Mouse (Mus musculus) layer of hippocampus, adult 8-10 months (tissue): ENCODE data around the gene Asb3. TPM values are rescaled to one million over a fixed set of nuclear protein-coding genes. Genes with fewer than 3 reads are reported as not detected.
"Not testable (repeated sequence)": the region's sequence is repeated elsewhere in the genome, so short reads cannot be mapped to it uniquely, and the experiment has no call there.

Experiments
- DNase-seq, 2 experiments: peaks; one replicate each; pipeline ENCODE4 v3.0.0; 2022; ENCODE audit warnings: low spot score in 2 of 2
- total RNA-seq, 4 experiments: library from RNA; stranded (reverse); gene quantifications; 2 replicates each; pipeline ENCODE4 v1.2.4; 2022

The Asb3 gene
- total RNA-seq, 4 experiments from 2014 or later, result 16.5 to 26.6 (median 20.6) TPM

DNA sequence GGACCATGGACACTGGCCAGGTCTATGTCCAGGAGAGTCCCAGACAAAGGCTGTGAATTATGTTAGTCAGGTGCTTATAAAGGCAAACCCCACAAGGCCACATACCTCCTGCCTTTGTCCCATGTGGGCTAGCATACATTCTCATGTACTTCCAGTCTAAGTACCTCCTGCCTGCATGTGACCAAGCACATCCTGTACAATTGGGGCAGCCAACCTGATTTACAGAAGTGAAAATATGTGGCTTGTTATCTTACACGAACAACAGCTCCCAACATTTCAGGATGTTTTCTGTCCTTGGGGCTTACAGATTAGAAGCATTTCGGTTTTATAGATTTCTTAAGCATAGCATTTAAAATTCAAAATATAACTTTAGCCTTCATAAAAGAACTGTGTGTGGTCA lies 114.8 kb downstream of the Asb3 start:
- DNase-seq, result no peak

DNA sequence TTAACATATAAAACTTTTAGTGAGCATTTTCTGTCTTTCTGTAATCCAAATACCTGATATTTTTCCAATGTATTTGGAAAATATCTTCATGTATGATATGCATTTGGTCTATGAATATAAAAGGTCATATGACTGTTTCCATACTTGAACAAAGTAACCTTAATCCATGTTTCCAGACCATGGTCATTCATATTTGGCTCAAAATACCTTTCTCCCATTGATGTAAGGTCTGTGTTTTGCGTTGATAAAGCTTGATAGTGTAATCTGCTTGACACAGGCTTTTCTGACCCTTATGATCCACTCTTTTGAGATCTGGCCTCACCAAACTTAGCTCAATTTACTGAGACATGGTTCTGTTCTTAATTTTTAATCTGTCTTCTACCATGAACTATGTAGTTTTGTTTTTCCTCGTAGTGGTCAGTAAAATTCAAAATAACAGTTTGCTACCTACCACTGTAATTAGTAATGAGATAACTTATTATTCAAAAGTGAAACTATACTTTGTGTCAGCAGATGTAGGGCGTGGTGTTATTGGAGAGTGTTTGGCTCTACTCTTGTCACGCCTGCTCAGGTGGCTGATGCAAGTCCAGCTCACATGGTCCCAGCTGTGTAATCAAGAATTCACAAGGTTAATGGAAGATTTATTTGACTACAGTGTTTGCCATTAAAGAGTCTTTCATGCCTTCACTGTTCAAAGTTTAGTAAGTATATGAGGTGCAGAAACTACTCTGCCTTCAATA lies 116.1 kb downstream of the Asb3 start:
- DNase-seq, result no peak

DNA sequence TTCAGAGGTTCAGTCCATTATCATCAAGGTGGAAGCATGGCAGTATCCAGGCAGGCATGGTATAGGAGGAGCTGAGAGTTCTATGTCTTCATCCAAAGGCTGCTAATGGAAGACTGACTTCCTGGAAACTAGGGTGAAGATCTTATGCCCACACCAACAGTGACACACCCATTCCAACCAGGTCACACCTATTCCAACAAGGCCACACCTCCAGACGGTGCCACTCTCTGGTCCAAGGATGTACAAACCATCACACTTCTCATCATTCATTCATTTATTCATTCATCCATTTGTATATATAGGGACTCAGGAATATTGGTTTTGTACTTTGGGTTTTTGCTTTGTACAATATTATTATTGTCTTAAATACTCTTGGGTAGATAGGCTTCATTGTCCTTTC lies 124.5 kb downstream of the Asb3 start:
- not testable (repeated sequence) for DNase-seq

DNA sequence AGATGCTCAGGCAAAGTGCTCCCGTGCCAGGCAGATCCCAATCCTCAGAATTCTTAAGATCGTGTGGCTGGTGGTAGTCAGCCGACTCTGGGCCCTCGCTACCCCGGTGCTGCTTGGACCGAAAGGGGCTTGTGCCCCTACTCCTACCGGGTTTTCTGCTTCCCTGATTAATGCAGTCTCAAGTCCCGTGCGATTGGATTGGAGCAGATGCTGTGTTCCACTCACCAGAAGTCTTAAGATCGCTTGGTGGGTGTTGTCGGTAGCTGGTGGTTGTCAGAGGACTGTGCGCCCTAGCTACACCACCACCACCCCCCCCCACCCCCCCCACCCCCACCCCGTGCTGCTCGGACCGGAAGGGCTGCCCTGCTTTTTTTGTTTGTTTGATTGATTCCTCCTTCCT lies 132.2 kb downstream of the Asb3 start:
- not testable (repeated sequence) for DNase-seq

DNA sequence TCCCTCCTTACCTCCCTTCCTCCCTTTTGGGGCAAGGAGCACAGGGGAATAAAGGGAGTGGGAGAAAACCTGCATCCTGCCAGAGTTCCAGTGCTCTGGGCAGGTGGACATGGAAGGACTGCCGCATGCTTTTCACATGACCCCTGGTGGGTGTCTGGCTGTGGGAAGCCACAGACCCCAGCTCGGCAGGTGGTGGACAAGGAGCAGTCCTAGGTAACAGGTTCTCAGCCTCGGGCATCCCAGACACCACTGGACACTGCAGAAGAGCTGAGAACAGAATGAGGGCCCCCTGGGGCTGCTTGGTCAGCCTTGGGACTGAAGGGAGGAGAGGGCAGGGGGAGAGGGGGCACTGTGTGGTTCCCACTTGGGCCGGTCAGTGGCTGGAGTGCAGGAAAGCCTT lies 149.7 kb downstream of the Asb3 start:
- DNase-seq, result no peak

DNA sequence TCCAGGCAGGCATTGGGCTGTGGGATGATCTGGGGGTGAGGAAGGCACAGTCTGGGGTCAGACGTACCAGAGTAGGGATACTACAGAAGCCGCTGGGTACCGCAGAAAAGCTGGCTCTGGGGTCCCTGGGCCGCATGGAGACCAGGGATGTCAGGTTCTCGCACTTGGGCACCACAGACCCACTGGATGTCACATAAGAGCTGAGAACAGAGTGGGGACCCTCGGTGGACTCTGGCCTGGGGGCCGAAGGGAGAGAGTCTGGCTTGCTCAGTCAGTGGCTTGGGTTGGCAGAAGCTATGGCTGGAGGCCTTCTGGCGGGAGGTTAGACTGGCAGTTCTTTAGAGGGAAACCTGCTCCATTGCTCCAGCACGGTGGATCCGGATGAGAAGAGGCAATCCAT lies 204.8 kb downstream of the Asb3 start:
- DNase-seq, result no peak

DNA sequence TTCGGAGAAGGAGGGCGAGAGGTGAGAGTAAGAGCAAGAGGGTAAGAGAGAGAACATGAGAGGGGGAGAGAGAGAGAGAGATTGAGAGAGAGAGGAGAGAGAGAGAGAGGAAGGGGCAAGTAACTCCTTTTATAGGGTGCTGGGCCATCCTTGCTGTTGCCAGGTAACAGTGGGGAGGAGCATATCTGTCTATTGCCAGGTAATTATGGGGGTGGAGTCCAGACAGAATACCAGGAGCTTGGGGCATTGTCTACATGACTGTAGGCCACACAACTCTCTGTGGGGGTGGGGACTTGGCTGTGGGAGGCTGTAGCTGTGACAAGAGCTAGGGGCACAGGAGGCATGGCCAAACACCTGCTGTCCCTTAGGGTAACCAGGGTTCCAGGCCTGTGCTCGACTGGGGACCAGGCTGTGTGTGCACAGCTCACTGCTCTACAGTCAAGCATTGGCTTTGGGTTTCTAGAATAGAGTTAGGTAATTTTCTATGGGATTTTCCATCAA lies 205.3 kb downstream of the Asb3 start:
- DNase-seq, result no peak

DNA sequence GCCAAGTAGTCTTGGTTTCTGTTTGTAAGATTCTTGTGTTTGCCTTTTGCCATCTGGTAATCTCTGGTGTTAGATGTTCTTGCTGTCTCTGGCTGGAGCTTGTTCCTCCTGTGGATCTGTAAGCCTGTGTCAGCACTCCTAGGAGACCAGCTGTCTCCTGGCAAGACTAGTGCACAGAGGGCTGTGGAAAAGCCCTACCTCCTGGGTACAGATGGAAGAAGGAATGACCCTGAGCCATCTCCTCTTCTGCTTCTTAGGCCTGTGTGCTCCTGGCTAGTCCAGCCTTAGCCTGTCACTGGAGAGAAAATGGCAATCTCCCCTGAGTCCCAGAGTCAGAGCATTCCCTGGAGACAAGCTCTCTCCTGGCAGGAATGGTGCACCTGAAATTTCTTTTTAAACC lies 214.3 kb downstream of the Asb3 start:
- DNase-seq, result peak in 1 of 2 experiments; percentile 13

DNA sequence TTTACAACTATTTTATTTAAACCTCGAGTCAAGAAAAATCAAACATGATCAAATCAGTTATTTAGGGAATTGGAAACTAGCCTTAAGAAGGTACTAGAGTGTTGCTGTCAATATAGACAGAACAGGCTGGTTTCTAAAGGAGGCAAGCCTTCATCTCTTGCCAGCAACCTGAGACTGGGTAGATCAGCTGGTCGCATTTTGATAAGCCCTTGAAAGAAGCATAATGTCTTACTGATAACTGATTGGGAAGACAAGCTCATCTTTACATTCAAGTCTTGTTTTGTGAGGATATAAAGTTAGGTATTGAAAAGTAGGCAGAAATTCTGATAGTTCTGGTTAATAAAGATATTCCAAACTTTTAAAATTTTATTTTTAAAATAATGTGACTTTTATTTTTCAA lies 217.0 kb downstream of the Asb3 start:
- no peak for DNase-seq

DNA sequence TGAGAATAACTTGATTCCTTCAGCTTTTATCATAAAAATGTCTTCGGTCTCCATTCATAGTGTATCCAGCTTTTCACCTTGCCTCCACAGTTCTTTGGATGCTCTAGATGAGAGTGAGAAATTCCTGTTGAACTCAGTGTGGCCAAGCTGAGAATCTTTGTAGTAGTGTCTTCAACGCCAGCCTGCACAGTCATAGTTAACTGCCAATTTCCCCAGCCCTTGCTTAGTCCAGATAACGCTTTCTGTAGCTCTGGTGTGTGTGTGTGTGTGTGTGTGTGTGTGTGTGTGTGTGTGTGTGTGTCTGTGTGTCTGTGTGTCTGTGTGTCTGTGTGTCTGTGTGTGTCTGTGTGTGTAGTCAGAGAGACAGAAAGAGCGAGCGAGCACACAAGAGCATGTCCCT lies 220.1 kb downstream of the Asb3 start:
- DNase-seq, result no peak

DNA sequence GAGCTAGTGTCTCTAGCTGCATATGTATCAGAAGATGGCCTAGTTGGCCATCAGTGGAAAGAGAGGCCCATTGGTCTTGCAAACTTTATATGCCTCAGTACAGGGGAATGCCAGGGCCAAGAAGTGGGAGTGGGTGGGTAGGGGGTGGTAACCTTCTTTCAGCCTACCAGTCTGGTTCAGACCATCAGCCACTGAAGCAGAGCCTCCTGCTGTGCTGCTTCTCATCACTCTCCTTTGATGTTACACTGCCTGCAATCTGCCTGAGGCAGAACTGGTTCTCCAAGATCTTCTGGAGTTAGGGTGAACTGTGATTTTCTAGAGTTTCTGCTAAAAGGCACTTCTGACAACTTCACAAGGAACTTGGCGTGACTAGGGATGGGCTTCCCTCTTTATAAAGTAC lies 241.7 kb downstream of the Asb3 start:
- DNase-seq, result not testable (repeated sequence)

DNA sequence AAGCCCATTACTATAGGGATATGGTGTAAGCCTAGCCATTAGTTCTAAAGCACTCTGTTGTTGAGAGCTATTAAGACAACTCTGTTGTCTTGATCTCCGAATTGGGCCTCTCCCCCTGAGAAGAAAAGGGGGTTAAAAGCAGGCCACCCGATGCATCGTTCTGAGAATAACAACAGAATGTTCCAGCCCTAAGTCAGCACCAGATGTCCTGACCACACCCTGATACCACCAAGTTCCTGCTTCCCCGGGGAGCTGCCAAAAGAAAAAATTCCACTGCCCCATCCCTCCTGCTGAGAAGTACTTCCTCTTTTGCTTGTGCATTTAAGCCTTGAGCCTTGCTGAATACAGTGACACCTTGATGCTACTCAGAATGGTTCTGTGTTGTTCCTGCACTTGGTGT lies 248.5 kb downstream of the Asb3 start:
- not testable (repeated sequence) for DNase-seq

DNA sequence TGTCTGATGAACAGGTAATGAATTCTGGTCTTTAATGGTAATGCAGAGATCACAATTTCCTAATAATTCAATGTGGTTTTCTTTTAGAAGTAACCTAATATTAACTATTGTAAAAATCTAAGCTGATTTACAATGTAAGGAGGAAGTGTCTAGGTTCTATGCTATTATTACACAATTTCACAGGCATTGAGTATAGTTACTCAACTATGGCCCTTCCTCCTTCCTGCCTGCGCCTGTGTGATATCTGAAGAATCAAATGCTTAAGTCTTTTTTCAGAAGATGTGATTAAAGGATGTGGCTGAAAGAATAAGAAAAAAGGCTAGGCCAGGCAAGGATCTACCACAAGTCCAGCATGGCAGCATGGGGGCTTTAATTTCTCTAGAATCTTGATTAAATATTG lies 249.6 kb downstream of the Asb3 start:
- DNase-seq, result not testable (repeated sequence)

DNA sequence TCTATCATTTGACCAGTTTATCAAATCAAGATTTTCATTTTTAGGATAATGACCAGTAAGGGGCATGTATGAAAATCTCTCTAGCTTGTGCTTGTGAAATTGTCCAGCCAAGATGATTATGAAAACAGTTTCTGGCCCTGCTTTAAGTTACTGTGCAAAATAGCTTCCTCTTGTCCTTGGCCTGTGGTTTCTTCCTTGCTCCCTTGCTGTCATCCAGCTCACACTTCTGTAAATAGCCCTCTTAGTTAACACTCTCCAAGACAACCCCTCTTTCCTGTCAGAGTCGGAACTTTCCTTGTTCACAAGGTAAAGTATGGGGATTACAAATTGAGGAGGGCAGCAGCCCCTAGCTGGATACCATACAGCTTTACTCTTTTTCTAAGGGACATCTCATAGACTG lies 253.2 kb downstream of the Asb3 start:
- DNase-seq, result not testable (repeated sequence)

Other genes starting within 250 kb of the Asb3 start
- 10 to 100 TPM; 16.8 to 26.9 (median 23.3) TPM for gene Acyp2, start 235.8 kb upstream of the Asb3 start, total RNA-seq
- gene Psme4, start 113.7 kb upstream of the Asb3 start, total RNA-seq, result 10 to 100 TPM; 41.5 to 46.2 (median 44.0) TPM
- 10 to 100 TPM; 11.3 to 14.1 (median 12.2) TPM for gene Gpr75, start 58 bp upstream of the Asb3 start, total RNA-seq
- 10 to 100 TPM; 62.4 to 74.6 (median 70.3) TPM for gene Erlec1, start 68.9 kb downstream of the Asb3 start, total RNA-seq
- 10 to 100 TPM; 10.2 to 16.4 (median 13.1) TPM for gene Chac2, start 100.9 kb downstream of the Asb3 start, total RNA-seq